Mouse (Mus musculus) embryo, embryonic 10 days (tissue): Measurements from ENCODE around the gene Ttll9.

Experiments
- DNase-seq: peaks from one replicate; pipeline ENCODE4 v3.0.0-alpha.2; 2015; ENCODE audit warnings: low spot score

Gene Ttll9

DNA sequence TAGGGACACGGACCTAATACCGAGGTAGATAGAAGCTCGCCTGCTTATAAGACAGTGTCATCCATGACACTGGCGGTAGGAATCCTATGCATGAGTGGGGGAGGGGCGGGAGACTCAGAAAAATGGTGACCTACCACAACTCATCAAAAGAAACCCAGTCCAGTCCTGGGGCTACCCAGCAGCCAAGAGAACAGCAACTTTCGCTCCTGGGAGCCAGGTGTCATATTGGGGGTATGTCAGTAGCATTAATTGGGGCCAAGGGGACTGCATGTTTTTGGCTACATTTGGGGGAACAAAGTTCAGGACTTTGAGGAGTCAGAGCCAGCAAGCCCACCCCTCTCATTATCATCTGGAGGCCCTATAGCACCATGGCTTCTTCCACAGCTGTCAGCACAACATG, 88.8 kb downstream of the Ttll9 start:
- DNase-seq: no peak

DNA sequence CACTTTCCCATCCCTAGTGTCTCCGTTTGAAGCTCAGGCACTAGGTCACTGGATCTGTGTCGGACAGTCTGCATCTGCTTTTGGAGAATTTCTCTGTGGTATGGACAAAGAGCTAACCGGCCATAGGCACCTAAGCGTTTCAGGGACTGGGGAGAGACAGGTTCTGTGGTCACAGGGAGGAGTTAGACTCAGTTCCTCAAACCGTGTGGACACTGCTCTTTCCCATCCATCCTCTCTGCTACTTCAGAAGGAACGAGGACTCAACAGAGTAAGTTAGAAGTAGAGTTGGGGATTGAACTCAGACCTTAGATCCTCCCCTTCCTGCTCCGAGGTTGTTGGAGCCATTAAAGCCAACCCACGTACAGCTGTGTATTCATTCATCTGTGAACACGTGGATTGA, 89.3 kb downstream of the Ttll9 start:
- DNase-seq: no peak

DNA sequence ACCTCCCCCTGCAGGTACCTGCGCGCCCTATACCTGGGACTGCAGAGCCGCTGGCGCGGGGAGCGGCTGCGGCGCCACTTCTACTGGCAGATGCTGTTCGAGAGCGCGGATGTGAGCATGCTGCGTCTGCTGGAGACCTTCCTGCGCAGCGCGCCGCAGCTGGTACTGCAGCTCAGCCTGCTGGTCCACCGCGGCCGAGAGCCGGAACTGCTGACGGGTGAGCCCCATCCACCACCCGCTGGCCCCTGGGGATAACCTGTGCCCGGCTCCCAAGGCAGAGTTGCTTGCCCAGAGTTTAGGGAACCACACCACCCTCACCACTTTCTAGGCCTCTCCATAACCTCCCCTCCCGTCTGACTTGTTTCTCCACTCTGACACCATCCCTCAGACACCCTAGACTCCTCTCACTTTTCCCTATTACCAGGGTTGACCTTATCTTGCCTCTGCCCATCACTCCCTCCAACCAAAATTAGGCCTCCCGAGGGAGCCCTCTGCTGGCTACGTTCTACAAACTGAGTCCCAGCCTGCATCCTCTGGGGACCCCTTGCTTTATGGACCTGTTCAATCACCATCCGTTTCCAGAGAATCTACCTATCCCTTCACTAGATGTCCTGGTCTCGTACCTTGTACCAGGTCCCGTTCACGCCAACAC, 90.5 kb downstream of the Ttll9 start:
- peak; percentile 29 for DNase-seq

DNA sequence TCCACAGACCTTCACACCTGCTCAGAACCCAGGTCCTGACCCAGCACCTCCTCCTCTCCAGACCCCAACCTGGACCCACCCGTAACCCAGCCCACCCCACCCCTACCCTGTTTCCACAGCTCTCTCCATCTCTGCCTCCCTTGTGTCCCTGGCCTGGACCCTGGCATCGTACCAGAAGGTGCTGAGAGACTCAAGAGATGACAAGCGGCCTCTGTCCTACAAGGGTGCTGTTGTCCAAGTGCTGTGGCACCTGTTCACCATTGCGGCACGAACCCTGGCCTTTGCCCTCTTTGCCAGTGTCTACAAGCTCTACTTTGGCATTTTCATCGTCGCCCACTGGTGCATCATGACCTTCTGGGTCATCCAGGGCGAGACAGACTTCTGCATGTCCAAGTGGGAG, 91.6 kb downstream of the Ttll9 start:
- DNase-seq: no peak

DNA sequence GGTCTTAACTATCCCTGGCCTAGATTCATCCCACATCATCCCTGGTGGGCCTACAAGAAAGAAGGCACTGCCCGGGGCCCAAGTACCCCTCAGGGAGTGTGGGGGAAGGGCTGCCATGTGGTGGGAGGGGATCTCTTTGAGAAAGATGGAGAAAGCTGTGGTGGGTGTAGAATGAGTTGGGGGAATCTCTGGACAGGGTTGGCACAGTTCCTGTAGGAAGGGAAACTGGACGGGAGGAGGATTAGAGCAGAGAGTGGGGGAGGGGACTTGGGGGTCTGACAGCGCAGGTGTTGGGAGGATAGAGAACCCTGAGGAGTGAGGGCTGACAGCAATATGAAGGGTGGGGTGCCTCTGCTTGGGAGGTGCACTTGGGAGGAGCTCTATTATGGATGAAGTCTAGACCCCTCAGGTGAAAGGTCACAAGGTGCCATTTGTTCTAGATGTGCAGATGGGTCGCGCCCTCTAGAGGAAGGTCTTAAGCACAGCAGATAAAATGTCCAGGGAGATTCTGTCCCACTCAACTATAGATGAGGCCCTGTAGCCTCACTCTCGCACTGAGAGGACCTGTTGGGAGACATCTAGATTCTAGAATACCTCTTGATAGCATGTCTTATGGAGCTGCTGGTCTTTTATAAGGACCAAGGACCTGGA, 93.1 kb downstream of the Ttll9 start:
- no peak for DNase-seq
